Mouse (Mus musculus) naive thymus-derived CD4-positive, alpha-beta T cell, adult 5 months (primary cell): ENCODE results near the gene Spg21. TPM values are rescaled to one million over a fixed set of nuclear protein-coding genes. Genes with fewer than 3 reads are reported as not detected.

Experiments
- polyA plus RNA-seq: library from polyadenylated mRNA; unstranded; fragments of 100-300 nt; shearing (Covaris generic); gene quantifications from one replicate; pipeline ENCODE4 v1.2.1, GENCODE M21; 2017

The Spg21 gene
- 92.1 TPM for polyA plus RNA-seq

DNA sequence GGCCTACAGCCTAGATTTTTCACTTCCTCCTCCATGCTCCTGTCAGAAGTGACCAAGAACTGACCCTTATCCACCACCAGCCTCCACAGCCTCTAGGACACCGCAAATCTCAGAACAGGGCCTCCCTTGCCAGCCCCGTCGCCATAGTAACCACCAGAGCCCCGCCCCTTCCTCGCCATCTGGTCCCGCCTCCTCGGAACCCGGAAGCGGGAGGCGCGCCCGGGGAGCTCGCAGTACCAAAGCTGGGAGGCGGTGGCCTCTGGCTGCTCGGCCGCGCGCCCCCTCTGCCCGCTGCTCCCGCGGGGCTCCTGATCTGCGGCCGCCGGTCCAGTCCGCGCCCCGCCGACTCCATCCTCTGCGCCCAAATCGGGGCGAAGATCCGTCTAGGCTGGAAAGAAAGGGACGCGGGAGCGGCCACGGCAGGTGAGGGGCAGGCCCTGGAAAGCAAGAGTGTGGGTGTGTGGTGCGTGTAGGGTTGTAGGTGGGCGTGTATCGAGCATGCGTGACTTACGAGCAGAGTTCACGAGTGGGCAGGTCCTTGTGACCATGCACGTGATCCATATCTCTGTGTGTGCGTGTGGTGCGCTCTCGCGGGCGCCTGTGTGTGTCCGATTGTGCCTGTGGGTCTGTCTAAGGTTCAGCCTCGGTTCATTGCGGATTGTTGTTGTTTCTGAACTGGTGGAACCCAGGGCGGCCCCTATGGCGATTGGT is at the start of gene Spg21:
Gene Spg21 (plus strand): TSS at position 216 of the 711 bp plus-strand sequence.

DNA sequence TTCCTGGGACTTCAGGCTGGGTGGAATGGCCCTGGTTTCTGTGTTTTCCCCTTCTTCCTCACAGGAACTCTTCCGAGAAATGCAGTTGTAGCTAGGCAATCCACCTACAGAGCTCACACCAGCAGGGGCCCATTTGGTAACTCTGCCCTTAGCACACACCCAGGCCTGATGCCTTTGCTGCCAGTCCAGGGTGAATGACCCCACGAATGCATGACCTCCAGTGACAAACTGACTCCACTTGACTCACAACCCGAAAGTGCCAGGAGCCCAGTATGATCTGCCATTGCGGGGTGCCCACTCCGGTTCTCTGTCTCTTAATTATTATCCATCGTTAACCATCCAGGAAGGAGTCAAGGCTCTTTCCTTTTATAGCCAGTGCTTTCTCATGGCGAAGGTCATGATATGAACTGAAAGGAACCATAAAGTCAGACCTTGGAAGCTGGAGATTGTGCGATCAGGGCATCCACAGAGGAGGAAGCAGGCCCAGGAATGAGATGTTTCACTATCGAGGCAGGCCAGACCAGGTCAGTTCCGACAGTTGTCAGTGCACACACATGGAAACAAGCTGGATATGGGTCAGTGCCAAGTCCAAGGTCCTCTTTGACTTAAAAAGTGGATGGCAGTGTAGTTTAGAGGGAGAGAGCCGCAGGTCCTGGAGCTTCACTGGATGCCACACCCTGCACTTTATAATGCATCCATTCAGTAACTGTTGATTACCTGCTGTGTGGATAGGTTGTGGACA is 37.8 kb upstream of the Spg21 start, which contains the start of gene Slc51b:
Gene Slc51b (minus strand): TSS at position 196 of the 742 bp plus-strand sequence.

DNA sequence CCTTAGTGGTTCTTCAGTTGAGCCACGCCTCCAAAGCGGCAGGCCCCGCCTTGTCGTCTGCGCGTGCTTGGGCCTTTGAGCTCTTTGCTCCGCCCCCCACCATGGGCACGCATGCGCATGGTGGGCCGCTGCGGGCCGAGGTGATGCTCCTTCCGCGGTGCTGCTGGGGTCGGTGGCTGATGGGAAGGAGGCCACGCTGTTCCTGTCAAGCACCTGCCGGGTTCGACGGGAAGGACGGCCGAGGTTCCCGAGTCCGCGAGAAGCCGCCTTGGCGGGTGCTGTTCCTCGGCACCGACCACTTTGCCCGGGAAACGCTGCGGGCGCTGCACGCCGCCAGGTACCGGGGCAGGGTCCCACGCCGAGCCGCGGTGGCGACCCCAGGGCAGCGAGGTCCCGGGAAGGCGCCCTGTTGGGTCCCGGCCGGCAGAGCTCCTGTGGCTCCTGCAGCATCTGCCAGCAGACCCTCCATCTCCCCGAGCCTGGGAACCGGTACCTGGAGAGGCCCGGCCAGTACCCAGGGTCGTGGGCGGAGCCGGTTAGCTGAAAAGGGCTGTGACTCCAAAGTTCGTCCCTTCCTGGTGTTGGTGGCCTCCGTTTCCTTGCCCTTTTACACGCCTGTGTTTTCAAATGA is 25.0 kb upstream of the Spg21 start, which contains the start of gene Mtfmt:
Gene Mtfmt (plus strand): TSS at position 112 of the 631 bp plus-strand sequence.

DNA sequence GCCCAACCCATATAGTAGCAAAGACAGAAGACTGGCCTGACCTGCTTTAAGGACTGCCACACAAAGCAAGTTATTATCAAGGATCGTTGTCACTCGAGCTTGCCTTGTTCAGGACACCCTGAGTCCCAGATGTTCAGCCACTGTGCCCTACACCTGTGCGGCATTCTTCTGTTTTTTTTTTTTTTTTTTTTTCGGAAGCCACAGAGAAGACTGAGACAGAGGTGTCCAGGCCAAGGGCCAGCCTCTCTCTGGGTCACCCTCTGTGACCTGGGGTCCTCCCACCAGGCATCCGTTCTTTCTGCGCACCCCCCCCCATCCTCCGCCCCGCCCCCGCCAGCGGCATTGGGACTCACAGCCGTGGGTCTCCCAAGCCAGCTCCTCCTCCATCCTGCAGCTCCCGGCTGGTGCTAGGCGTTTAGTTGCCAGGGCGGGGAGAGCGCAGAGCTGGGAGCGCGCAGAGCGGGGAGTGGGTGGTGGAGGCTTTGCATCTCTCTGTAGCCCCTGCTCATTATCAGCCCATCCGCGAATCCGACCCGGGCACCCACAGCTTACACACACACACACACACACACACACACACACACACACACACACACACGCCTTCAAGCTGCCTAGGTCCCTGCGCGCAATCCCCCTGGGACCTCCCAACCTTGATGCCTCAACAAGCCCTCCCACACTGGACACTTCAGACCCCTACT is 59.2 kb downstream of the Spg21 start, which contains the start of gene Ankdd1a:
Gene Ankdd1a (minus strand): TSS at position 387 of the 698 bp plus-strand sequence.

Other genes with a start within 250 kb of the Spg21 start
- gene Cilp, start 195.8 kb upstream of the Spg21 start, polyA plus RNA-seq = not detected
- 39.0 TPM for gene Clpx, start 166.7 kb upstream of the Spg21 start, polyA plus RNA-seq
- 31.4 TPM for gene Pdcd7, start 114.8 kb upstream of the Spg21 start, polyA plus RNA-seq
- gene Ubap1l, start 99.9 kb upstream of the Spg21 start, polyA plus RNA-seq = not detected
- not detected for gene Kbtbd13, start 69.3 kb upstream of the Spg21 start, polyA plus RNA-seq
- not detected for gene Rasl12, start 62.4 kb upstream of the Spg21 start, polyA plus RNA-seq
- gene Slc51b, start 38.0 kb upstream of the Spg21 start, polyA plus RNA-seq = not detected
- 34.6 TPM for gene Mtfmt, start 25.2 kb upstream of the Spg21 start, polyA plus RNA-seq
- not detected for gene Ankdd1a, start 59.2 kb downstream of the Spg21 start, polyA plus RNA-seq
- gene Plekho2, start 119.1 kb downstream of the Spg21 start, polyA plus RNA-seq = 25.0 TPM
- not detected for gene Pif1, start 126.2 kb downstream of the Spg21 start, polyA plus RNA-seq
- gene Rbpms2, start 168.7 kb downstream of the Spg21 start, polyA plus RNA-seq = 0.92 TPM
- 71.8 TPM for gene Oaz2, start 207.1 kb downstream of the Spg21 start, polyA plus RNA-seq